Comparison of ENCODE assay signal across 22 mouse cellular contexts in genomic region chr13:92222763-92223162, GRCm38 (mm10).
"Had no signal": no experiment of that assay in that cellular context is flagged by ENCODE, and none has a peak within 500 bp of the region (broad histone marks: within the 10 kb centered on the region; RNA-seq: fewer than 3 reads in every experiment).

No protein-coding gene starts in this region.

- H3K4me2 ChIP-seq: liver, embryonic 15.5 days; lung, embryonic 15.5 days; midbrain, embryonic 11.5 days; midbrain, embryonic 13.5 days; neural tube, embryonic 13.5 days; neural tube, embryonic 15.5 days had no signal

- ATAC-seq: liver, postnatal 0 days; lung, postnatal 0 days; midbrain, embryonic 13.5 days; midbrain, embryonic 16.5 days had no signal

- H3K9me3 ChIP-seq: liver, embryonic 15.5 days; lung, embryonic 15.5 days; midbrain, embryonic 13.5 days; neural tube, embryonic 13.5 days; neural tube, embryonic 15.5 days had no signal

- H3K27ac ChIP-seq: liver, embryonic 15.5 days; lung, embryonic 15.5 days; macrophage; midbrain, embryonic 13.5 days; neural tube, embryonic 13.5 days; neural tube, embryonic 15.5 days had no signal

- DNase-seq: liver, postnatal 0 days; lung, adult 2 months; lung, postnatal 14 days; lung, postnatal 36 days; retina, postnatal 1 day; right cerebral cortex, adult 18-20 months; right cerebral cortex, postnatal 25 days; right cerebral cortex, postnatal 4 days; spleen, adult 18-20 months; thymus, adult 18-20 months; thymus, postnatal 14 days; thymus, postnatal 36 days had no signal

- H3K4me1 ChIP-seq: liver, embryonic 15.5 days; lung, embryonic 15.5 days; midbrain, embryonic 13.5 days; neural tube, embryonic 13.5 days; neural tube, embryonic 15.5 days had no signal

- H3K4me3 ChIP-seq: liver, embryonic 15.5 days; lung, embryonic 15.5 days; midbrain, embryonic 13.5 days; myocyte; neural tube, embryonic 13.5 days; neural tube, embryonic 15.5 days had no signal

- H3K27me3 ChIP-seq: liver, embryonic 15.5 days; lung, embryonic 15.5 days; midbrain, embryonic 13.5 days; neural tube, embryonic 13.5 days; neural tube, embryonic 15.5 days had no signal

- H3K36me3 ChIP-seq: lung, embryonic 15.5 days; neural tube, embryonic 15.5 days had no signal

- H3K9ac ChIP-seq: liver, embryonic 15.5 days; liver, postnatal 0 days; lung, embryonic 15.5 days; midbrain, embryonic 13.5 days; neural tube, embryonic 13.5 days; neural tube, embryonic 15.5 days had no signal
